Mouse (Mus musculus) kidney, postnatal 0 days (tissue): ENCODE measurements around the gene Prss1. TPM values are rescaled to one million over a fixed set of nuclear protein-coding genes. Genes with fewer than 3 reads are reported as not detected.
A peak's percentile ranks its signal among the peaks of the same experiment; 100 is the strongest.
"Not testable (repeated sequence)": the region's sequence is repeated elsewhere in the genome, so short reads cannot be mapped to it uniquely, and the experiment has no call there.

Experiments used
- ATAC-seq: fragments of 200-750 bp; cut with Nextera tagmentation; replicated peaks from 2 replicates; pipeline ENCODE4 v1.8.0; 2017; ENCODE audit warnings: low read depth, moderate number of reproducible peaks, moderate TSS enrichment, moderate library complexity; ENCODE audit not compliant: low FRiP score
- DNase-seq: peaks from one replicate; pipeline ENCODE4 v3.0.0-alpha.2; 2016; ENCODE audit warnings: low spot score
- H3K27ac ChIP-seq: fragments of 300-500 bp; sonication (generic); 2 replicates; pipeline ENCODE4 v1.5.1; 2014; ENCODE audit warnings: mild to moderate bottlenecking
- H3K27me3 ChIP-seq: fragments of 300-500 bp; sonication (generic); 2 replicates; pipeline ENCODE4 v1.6.1; 2014; ENCODE audit warnings: low read length, mixed read lengths; ENCODE audit not compliant: insufficient read depth
- H3K36me3 ChIP-seq: fragments of 300-500 bp; sonication (generic); 2 replicates; pipeline ENCODE4 v1.6.1; 2014; ENCODE audit warnings: low read length, mixed read lengths; ENCODE audit not compliant: insufficient read depth
- H3K4me1 ChIP-seq: fragments of 300-500 bp; sonication (generic); replicated peaks from 2 replicates; pipeline ENCODE4 v1.6.1; 2014; ENCODE audit warnings: antibody characterized with exemption, low read length, mixed read lengths; ENCODE audit not compliant: insufficient read depth
- H3K4me2 ChIP-seq: fragments of 300-500 bp; sonication (generic); 2 replicates; pipeline ENCODE4 v1.6.1; 2014; ENCODE audit warnings: mild to moderate bottlenecking, low read length, moderate library complexity, mixed read lengths
- H3K4me3 ChIP-seq: fragments of 300-500 bp; sonication (generic); replicated peaks from 2 replicates; pipeline ENCODE4 v1.5.1; 2014; ENCODE audit warnings: low read depth, low read length
- H3K9ac ChIP-seq: fragments of 300-500 bp; sonication (generic); 2 replicates; pipeline ENCODE4 v1.6.1; 2014; ENCODE audit warnings: low read depth, low read length
- H3K9me3 ChIP-seq: fragments of 300-500 bp; sonication (generic); replicated peaks from 2 replicates; pipeline ENCODE4 v1.6.1; 2016; ENCODE audit warnings: low read length, inconsistent platforms, mixed read lengths
- CTCF ChIP-seq: IDR thresholded peaks from 2 replicates; pipeline ENCODE4 v1.5.1; 2016; ENCODE audit warnings: antibody characterized with exemption, low read depth, mild to moderate bottlenecking, moderate library complexity
- WGBS: fragments of 180-500 bp; shearing (Covaris S2); extraction: QIAGEN DNeasy Blood & Tissue Kit; methylation state at CpG from one replicate; pipeline ENCODE4 v1.1.7; 2014; 5-methylcytosine and 5-hydroxymethylcytosine counted together
- polyA plus RNA-seq: library from polyadenylated mRNA; unstranded; fragments of >200 nt; fragmentation: Nextera tagmentation; extraction: Ambion mirVana; gene quantifications from 2 replicates; pipeline ENCODE4 v1.2.1, GENCODE M21; 2015

Prss1 gene
- polyA plus RNA-seq: not detected in 2 replicates

DNA sequence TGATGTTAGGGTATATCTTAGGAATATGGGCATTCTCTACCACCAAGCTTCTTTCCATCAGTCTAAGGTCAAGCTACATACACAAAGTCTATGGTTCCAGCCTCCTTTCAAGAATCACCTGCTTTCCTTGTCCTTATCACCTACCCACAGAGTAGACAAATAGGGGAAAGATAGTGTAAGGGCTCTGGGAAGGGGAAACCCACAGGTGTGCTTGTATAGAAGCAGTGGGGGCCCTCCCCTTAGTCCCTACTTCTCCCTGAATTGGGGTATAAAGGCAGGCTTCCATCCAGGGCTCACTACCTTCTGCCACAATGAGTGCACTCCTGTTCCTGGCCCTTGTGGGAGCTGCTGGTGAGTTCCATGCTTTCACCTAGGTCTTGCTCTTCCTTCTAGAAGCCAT, at the start of gene Prss1:
Gene Prss1 (plus strand): TSS at position 301 of the 400 bp plus-strand sequence.
- not testable (repeated sequence) for DNase-seq, ATAC-seq, H3K27ac ChIP-seq

DNA sequence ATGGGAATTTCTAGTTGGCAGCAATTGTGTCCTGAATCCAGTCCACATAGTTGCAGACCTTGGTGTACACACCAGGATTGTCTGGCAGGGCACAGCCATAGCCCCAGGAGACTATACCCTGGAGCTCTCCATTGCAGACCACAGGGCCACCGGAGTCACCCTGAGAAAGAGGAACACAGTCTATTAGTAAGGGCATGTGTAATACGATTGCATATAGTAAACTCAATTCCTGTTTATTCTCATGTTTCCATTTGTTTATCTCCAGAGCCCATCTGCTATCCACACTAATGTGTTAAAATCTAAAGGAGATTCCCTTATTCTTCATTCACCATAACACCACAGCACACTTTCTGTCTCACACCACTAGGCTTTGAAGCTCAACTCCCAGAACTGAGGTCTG, 16.5 kb upstream of the Prss1 start:
- WGBS: 100% methylated on average over 1 of the region's 2 CpGs
- ATAC-seq, H3K4me1 ChIP-seq, H3K9ac ChIP-seq, DNase-seq, H3K4me3 ChIP-seq, H3K4me2 ChIP-seq, H3K9me3 ChIP-seq, H3K36me3 ChIP-seq, H3K27ac ChIP-seq, H3K27me3 ChIP-seq: not testable (repeated sequence)

More for the DNA sequence above, at the start of gene Prss1:
- not testable (repeated sequence) for H3K9me3 ChIP-seq, H3K4me3 ChIP-seq, H3K4me1 ChIP-seq, H3K9ac ChIP-seq, H3K36me3 ChIP-seq, H3K27me3 ChIP-seq, H3K4me2 ChIP-seq

DNA sequence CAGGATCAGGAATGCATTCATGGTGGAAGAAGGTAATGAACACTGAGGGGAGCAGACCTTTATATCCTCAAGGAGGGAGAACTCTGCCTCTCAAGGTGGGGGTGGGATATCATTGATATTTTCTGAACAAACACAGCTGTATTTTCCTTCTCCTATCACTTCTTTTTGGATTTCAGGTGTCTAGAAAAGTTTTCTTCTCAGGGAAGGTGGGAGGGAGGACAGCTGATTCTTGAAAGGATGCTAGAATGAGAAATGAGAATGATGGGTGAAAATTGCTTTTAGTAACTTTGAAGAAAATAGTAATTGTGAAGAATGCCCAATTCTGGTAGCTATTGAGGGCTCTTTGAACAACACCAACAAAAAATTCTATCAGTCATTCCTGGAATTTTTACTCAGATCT, 12.7 kb upstream of the Prss1 start, which contains the start of gene Gm10334:
Gene Gm10334 (minus strand): TSS at position 101 of the 400 bp plus-strand sequence.
- not testable (repeated sequence) for H3K36me3 ChIP-seq, H3K4me3 ChIP-seq, ATAC-seq, H3K4me2 ChIP-seq, H3K9ac ChIP-seq, H3K27me3 ChIP-seq, DNase-seq, H3K4me1 ChIP-seq, H3K27ac ChIP-seq, H3K9me3 ChIP-seq

DNA sequence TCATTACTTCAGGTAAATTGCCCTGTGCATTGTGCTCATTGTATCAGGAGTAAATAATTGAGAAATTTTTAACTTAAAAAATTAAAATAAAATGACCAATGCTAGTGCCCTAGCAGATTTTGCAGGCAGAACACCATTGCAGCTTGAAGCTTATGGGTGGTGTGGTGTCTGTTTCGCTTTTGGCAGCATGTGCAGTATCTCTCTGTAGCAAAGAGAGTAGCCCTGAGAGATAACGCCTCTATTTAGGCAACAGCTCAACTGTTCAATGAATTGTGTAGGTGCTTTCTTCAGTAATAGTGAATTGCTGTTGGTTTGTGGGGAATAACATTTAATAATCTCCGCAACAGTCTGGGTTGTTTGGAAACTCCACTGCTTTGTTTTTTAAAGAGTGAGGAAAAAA, 40.6 kb downstream of the Prss1 start:
- H3K36me3 ChIP-seq: no peaks in the 10 kb centered on the region
- H3K9ac ChIP-seq: no peak overlapping the region
- TF ChIP-seq CTCF: no peak
- no peak overlapping the region for H3K4me3 ChIP-seq
- ATAC-seq (no peak), DNase-seq (no peak)
- no peak overlapping the region for H3K4me2 ChIP-seq
- H3K27me3 ChIP-seq: no peaks in the 10 kb centered on the region
- no peaks in the 10 kb centered on the region for H3K4me1 ChIP-seq
- 84% methylated on average over 3 of the region's 3 CpGs for WGBS
- H3K27ac ChIP-seq: no peak overlapping the region
- H3K9me3 ChIP-seq: no peaks in the 10 kb centered on the region

DNA sequence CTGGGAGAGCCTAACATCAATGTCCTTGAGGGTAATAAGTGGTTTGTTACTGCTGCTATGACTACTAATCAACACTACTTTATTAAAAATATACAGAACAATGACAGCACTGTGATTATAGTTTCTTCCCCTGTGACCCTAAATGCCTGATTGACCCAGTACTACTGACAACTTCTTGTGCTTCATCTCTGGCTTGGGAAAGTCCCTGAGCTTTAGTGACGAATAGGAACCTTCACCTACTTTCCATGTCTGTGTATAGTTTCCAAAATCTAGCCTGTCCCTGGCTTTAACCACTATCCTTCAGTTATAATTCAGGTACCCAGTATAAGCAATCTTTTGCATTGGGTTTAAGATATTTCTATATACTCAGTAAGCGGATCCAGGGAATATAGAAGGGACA, 46.2 kb downstream of the Prss1 start:
- Histone ChIP-seq H3K9me3 (no peaks in the 10 kb centered on the region), H3K27ac (no peak overlapping the region), H3K4me2 (no peak overlapping the region), H3K4me3 (no peak overlapping the region), H3K27me3 (no peaks in the 10 kb centered on the region), H3K4me1 (no peaks in the 10 kb centered on the region), H3K9ac (no peak overlapping the region), H3K36me3 (no peaks in the 10 kb centered on the region)
- WGBS: 83% methylated on average over 2 of the region's 2 CpGs
- ATAC-seq (no peak), DNase-seq (no peak)
- TF ChIP-seq CTCF: no peak

DNA sequence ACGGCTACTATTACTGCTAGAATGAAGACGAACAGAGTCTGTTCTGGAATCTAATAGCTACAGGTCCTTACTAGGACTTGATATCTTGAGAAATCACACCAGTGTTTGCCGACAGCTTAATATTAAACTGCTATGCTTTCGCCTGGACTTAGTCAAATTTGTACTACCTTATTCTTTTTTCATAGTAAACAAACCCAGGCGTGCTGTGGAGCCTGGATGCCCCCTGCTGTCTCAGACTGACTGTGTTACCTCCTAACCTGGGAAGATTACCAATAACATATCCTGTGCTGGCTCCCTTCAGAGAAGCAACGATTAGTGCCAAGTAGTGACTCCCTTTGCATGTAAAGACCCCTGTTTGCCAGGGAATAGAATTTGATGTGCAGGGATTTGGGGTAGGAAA, 46.6 kb downstream of the Prss1 start:
- 83% methylated on average over 6 of the region's 6 CpGs for WGBS
- TF ChIP-seq CTCF: peak; percentile 17; the same call in 1 of the 2 replicates
- H3K9ac ChIP-seq: no peak overlapping the region

More for the DNA sequence above, 46.6 kb downstream of the Prss1 start:
- Histone ChIP-seq H3K4me2 (no peak overlapping the region), H3K4me3 (no peak overlapping the region), H3K4me1 (no peaks in the 10 kb centered on the region), H3K27me3 (no peaks in the 10 kb centered on the region), H3K36me3 (no peaks in the 10 kb centered on the region), H3K9me3 (no peaks in the 10 kb centered on the region), H3K27ac (no peak overlapping the region)
- no peak for DNase-seq
- no peak for ATAC-seq

Other genes with a start within 250 kb of the Prss1 start
- not detected in 2 replicates for gene Try4, start 156.7 kb upstream of the Prss1 start, polyA plus RNA-seq
- not detected in 2 replicates for gene Try5, start 142.1 kb upstream of the Prss1 start, polyA plus RNA-seq
- not detected in 2 replicates for gene Try10, start 104.8 kb upstream of the Prss1 start, polyA plus RNA-seq
- gene Prss3, start 81.3 kb upstream of the Prss1 start, polyA plus RNA-seq: not detected in 2 replicates
- gene Gm5771, start 66.6 kb upstream of the Prss1 start, polyA plus RNA-seq: not detected in 2 replicates
- gene Gm10334, start 12.8 kb upstream of the Prss1 start, polyA plus RNA-seq: not detected in 2 replicates
- gene Prss2, start 62.9 kb downstream of the Prss1 start, polyA plus RNA-seq: not detected in 2 replicates
- gene Ephb6, start 146.6 kb downstream of the Prss1 start, polyA plus RNA-seq: 11.8 and 11.9 TPM in 2 replicates
- 5.7 and 5.8 TPM in 2 replicates for gene Trpv6, start 177.5 kb downstream of the Prss1 start, polyA plus RNA-seq
- gene Trpv5, start 221.8 kb downstream of the Prss1 start, polyA plus RNA-seq: 9.4 and 10.7 TPM in 2 replicates
- 0.49 and 0.57 TPM in 2 replicates for gene Llcfc1, start 225.5 kb downstream of the Prss1 start, polyA plus RNA-seq
- 3.0 and 4.0 TPM in 2 replicates for gene Kel, start 245.4 kb downstream of the Prss1 start, polyA plus RNA-seq